In genomic region chr2:173976314-173977053, GRCm38 (mm10) we compare ENCODE assay signal across 11 mouse cellular contexts.
DNase-seq lines count a peak whose midpoint lies in the region; ATAC-seq and TF ChIP-seq lines count a peak whose summit lies in the region.
"Had no signal": no experiment of that assay in that cellular context is flagged by ENCODE, and none has a peak within 500 bp of the region (broad histone marks: within the 10 kb centered on the region; RNA-seq: fewer than 3 reads in every experiment).

No protein-coding gene starts in this region.

- no peak overlapping the region for H3K4me3 ChIP-seq in intestine, embryonic 15.5 days (replicated peaks)
- H3K4me3 ChIP-seq in liver, embryonic 15.5 days (replicated peaks) = no peak overlapping the region
- no peak overlapping the region for H3K4me3 ChIP-seq in left cerebral cortex, adult 2 months
- H3K4me3 ChIP-seq: hindbrain, embryonic 13.5 days; myocyte had no signal

- H3K4me2 ChIP-seq in intestine, embryonic 15.5 days (replicated peaks) = no peak overlapping the region
- no peak overlapping the region for H3K4me2 ChIP-seq in liver, embryonic 15.5 days
- H3K4me2 ChIP-seq: hindbrain, embryonic 13.5 days had no signal

- ATAC-seq in intestine, embryonic 15.5 days = peak; percentile 82
- peak; percentile 78 for ATAC-seq in liver, embryonic 15.5 days (ENCODE audit: insufficient read depth)

- intact Hi-C loops in left cerebral cortex, adult 2 months (cut with DNase I) = no loop called here

- peak; percentile 18 for DNase-seq in adrenal gland, postnatal 10 days
- DNase-seq in adrenal gland, postnatal 4 days (ENCODE audit: low spot score in 2 of 2) = no peak
- peak; percentile 70 to 87 for DNase-seq in kidney, postnatal 25 days
- no peak for DNase-seq in left cerebral cortex, adult 2 months (ENCODE audit: extremely low spot score in 1 of 2, low spot score in 2 of 2)
- no peak for DNase-seq in urinary bladder, postnatal 25 days (ENCODE audit: low spot score)
- no peak for DNase-seq in thymus, postnatal 36 days

- H3K4me1 ChIP-seq in intestine, embryonic 15.5 days (replicated peaks) = 0 out of 2 replicates have a peak, but pooled peaks cover 10% of the 10 kb centered on the region
- H3K4me1 ChIP-seq in liver, embryonic 15.5 days (replicated peaks) = no peaks in the 10 kb centered on the region
- H3K4me1 ChIP-seq: hindbrain, embryonic 13.5 days had no signal

- TF ChIP-seq CTCF in left cerebral cortex, adult 2 months (IDR thresholded peaks at IDR 0.05) = no peak

- WGBS in intestine, embryonic 15.5 days = 30% methylated on average over 4 of the region's 4 CpGs
- 41% methylated on average over 4 of the region's 4 CpGs for WGBS in liver, embryonic 15.5 days (ENCODE audit: insufficient replicate concordance)

- no peak overlapping the region for H3K9ac ChIP-seq in intestine, embryonic 15.5 days
- no peak overlapping the region for H3K9ac ChIP-seq in liver, embryonic 15.5 days
- H3K9ac ChIP-seq: hindbrain, embryonic 13.5 days had no signal

- H3K36me3 ChIP-seq in intestine, embryonic 15.5 days = no peaks in the 10 kb centered on the region
- no peaks in the 10 kb centered on the region for H3K36me3 ChIP-seq in liver, embryonic 15.5 days (replicated peaks)
- H3K36me3 ChIP-seq: G1E had no signal

- no peaks in the 10 kb centered on the region for H3K9me3 ChIP-seq in intestine, embryonic 15.5 days
- no peaks in the 10 kb centered on the region for H3K9me3 ChIP-seq in liver, embryonic 15.5 days (replicated peaks)

- H3K27me3 ChIP-seq in intestine, embryonic 15.5 days (replicated peaks) = no peaks in the 10 kb centered on the region
- H3K27me3 ChIP-seq in liver, embryonic 15.5 days = no peaks in the 10 kb centered on the region
- H3K27me3 ChIP-seq: hindbrain, embryonic 13.5 days had no signal

- peak overlapping the region; percentile 57 for H3K27ac ChIP-seq in intestine, embryonic 15.5 days
- H3K27ac ChIP-seq in liver, embryonic 15.5 days (replicated peaks) = peak overlapping the region; percentile 59
- H3K27ac ChIP-seq in left cerebral cortex, adult 2 months = no peak overlapping the region
- H3K27ac ChIP-seq: hindbrain, embryonic 13.5 days had no signal

Comparison
In these comparisons a context has a peak if more than half of its experiments do, and no peak if none do; other contexts are left out.
1. DNase-seq: peak in adrenal gland, postnatal 10 days (single experiment) and kidney, postnatal 25 days (2 of 2); none in adrenal gland, postnatal 4 days (0 of 2), left cerebral cortex, adult 2 months (0 of 2), urinary bladder, postnatal 25 days (single experiment) and thymus, postnatal 36 days (0 of 2).